Mouse (Mus musculus) inflammation-experienced regulatory T-cells, adult 6 months (primary cell): Measurements from ENCODE around the gene Btf3l4. TPM values are rescaled to one million over a fixed set of nuclear protein-coding genes. Genes with fewer than 3 reads are reported as not detected.

Experiments
- ATAC-seq: one replicate; pipeline ENCODE4 v1.8.0; 2017
- polyA plus RNA-seq, 3 experiments: library from polyadenylated mRNA; unstranded; fragments of 100-300 nt; shearing (Covaris generic); gene quantifications; one replicate each; pipeline ENCODE4 v1.2.1; 2017

Btf3l4 gene
- 10 to 100 TPM; 48.1 to 89.6 (median 55.2) TPM for polyA plus RNA-seq

DNA sequence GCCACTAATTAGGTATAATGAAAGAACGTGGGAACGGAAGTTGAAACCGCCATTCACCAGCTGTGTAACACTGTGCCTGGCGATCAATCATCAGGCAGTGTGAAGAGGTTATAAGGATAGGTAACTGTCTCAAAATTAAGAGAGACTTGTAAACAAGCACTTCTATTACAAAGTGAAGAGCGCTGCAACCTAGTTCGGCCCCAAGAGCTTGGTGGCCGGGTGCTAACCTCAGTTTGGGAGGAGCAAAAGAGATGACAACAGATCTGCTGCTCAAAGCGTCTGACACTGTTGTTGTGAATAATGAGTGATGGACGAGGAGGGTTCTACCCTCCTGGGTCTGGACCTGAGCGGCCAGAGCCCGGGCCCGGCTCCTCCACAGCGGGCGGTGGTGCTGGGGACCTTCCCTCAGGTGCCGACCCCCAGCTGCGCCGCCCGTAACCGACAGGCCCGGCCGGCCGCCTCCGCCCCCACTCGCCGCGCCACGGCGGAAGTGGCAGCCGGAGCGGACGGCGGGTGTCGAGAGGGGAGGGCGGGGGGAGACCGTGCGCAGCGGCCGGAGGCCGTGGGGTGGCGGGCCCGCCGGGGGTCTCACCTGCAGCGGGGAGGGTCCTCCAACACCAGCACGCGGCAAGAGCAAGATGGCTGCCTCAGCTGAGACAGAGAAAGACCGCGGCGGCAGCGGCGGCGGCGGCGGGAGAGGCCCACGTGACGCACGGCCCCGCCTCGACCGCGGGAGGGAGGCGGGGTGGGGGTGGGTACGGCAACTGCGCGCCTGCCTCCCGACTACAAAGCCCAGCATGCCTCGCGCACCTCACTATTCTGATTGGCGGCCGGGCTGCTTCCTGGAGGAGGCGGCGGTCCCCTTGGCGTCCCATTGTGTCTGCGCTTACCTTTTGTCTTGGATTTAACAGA is at the start of gene Btf3l4:
TSS of gene Btf3l4 (minus strand) at position 699 of the 912 bp plus-strand sequence.
- ATAC-seq: peak; percentile 86

DNA sequence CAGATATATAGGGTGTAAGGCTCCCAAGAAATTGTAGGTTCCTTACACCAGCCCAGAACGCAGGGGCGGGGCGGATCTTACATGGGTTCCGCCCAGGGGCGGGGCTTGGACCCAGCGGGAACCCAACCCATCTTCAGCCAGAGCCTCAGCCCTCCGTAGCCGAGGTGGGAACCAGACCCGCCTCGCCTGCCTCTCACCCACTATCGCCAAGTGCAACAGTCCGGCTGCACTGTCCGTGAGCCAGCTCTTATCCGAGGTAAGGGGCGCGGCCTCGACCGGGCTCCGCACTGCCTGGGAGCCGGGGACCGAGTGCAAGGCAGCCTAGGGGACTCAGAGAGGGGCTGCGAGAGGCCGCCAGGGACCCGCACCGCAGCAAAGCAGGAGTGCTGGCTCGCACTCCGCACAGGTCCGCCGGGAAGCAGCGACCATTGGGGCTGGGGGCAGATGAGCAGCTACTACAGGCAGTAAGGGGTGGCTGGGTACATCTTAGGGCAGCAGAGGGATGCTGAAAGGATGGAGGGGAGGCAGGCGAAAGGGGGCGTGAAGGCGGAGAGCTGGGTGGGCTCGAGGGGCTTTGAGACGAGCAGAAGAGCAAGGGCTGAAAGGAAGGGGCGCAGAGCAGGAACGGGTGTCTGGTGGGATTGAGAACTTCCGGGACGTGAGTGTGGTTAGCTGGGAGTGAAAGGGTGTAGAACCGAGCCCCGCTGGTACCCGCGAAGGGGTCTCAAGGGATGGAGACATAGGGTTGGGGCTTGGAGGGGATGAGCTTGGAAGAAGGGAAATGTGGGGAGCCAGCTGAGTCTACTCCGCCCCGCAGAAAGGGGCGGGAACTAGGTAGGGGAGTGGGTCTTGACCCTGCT is 45.8 kb upstream of the Btf3l4 start, which contains the start of gene Rab3b:
TSS of gene Rab3b (plus strand) at position 101 of the 860 bp plus-strand sequence.
- peak; percentile 70 for ATAC-seq

DNA sequence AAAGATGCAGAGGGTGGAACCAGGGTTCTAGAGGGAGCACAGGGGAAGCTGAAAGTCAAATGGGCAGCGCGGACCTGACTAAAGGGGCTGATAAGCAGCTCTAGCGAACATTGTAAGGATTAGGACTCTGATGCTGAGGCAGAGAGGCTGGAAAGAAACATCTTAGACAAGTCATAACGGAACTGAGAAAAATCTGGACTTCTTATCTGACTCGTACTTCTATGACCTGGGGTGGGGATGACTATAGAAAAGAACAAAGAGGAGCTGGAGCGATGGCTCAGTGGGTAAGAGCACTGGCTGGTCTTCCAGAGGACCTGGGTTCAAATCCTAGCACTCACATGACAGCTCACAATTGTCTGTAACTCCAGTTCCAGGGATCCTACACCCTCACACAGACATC is 44.5 kb upstream of the Btf3l4 start:
- ATAC-seq: no peak

DNA sequence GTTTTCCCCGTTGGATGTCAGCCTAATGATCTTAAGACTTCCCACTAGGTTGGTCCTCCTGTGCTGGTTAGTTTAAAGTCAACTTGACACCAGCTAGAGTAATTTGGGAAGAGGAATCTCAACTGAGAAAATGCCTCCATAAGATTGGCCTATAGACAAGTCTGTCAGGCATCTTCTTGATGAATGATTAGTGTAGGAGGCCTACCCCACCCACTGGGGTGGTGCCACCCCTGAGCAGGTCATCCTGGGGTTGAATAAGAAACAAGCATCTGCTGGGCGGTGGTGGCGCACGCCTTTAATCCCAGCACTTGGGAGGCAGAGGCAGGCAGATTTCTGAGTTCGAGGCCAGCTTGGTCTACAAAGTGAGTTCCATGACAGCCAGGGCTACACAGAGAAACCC is 40.3 kb upstream of the Btf3l4 start:
- no peak for ATAC-seq

DNA sequence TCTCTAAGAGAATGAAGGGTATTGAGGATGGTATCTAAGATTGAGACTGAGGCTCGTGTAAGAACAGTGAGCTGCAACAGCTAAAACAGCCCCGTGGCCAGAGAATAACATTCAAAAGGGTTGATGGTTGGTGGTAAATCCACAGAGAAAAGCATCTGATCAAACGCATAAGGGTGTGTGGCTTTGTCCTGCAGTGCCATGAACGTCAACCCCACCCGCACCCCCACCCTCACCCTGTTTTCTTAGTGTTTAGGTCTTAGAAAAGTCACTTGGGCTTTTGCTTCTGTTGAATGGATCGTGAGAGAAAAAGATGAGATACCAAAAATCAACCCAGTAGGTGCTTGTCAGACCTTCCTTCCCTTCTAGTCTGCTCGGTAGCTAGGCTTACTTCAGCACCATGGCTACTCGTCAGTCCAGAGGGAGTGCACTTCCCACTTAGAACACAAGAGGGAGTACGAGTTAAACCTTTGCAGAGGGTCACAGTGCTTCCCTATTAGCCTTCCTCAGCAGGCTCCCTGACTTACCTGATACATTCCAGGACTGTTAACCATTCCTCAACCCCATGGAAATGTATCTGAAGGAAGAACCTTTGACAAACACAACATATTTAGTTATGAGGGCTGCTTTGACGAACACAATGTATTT is 36.4 kb upstream of the Btf3l4 start:
- ATAC-seq: peak; percentile 56

DNA sequence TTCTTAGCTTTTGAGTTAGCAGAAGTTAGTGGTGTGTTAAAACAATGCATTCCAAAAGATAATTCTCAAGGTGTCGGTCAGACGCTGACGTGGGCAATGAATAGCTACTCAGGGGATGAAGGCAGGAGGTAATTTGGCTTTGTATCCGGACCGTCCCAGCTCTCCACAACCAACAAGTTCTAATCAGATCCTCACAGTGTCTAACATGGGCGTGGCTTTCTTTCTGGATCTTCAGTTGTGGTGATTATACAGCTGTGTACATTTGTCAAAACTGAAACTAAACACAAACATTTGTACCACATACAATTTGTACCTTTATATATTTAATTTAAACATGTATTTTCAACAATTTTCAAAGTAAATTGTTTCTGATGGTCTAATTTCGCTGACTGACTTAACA is 33.4 kb upstream of the Btf3l4 start:
- no peak for ATAC-seq

DNA sequence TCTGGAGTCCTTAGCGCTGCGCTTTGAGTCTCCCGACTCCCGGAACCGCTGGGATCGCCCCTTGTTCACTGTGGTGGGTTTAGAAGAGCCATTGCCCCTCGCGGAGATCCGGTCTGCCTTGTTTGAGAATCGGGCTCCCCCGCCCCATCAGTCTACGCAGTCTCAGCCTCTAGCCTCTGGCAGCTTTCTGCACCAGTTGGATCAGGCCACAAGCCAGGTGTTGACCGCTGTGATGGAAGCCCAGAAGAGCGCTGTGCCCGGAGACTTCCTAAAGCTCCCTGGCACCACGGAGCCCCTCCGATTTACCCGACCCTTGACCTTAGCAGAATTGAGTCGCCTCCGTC is 15.1 kb upstream of the Btf3l4 start, which contains the start of gene A730015C16Rik:
TSS of gene A730015C16Rik (minus strand) at position 115 of the 344 bp plus-strand sequence.
- ATAC-seq: peak; percentile 1

DNA sequence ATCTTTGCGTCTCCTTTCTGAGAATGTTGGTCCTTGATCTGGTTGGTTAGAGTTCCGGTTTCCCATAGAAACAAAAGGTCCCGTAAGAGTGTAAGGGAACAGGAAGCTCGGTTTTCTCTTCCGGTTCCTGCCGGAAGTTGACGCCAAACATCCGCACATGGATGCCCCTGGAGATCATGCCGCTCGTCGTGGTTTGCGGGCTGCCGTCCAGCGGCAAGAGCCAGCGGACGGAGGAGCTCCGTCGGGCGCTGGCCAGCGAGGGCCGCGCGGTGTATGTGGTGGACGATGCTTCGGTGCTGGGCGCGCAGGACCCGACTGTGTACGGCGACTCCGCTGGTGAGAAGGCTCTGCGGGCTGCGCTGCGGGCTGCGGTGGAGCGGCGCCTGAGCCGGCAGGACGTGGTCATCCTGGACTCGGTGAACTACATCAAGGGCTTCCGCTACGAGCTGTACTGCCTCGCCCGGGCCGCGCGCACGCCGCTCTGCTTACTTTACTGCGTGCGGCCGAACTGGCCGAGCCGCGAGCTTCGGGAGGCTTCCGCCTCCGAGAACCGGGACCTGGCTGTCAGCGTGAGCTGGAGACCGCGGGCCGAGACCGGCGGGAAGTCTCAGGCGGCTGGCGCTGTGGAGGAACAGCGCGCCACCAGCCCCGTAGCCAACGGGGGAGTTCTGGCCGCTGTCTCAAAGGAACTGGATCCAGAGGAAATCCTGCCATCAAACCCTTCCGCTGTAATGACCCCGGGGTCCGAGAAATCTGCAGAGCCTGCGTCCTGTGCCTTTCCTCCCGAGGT is 14.5 kb upstream of the Btf3l4 start, which contains the start of gene Kti12:
TSS of gene Kti12 (plus strand) at position 71 of the 790 bp plus-strand sequence.
- ATAC-seq: peak; percentile 95

DNA sequence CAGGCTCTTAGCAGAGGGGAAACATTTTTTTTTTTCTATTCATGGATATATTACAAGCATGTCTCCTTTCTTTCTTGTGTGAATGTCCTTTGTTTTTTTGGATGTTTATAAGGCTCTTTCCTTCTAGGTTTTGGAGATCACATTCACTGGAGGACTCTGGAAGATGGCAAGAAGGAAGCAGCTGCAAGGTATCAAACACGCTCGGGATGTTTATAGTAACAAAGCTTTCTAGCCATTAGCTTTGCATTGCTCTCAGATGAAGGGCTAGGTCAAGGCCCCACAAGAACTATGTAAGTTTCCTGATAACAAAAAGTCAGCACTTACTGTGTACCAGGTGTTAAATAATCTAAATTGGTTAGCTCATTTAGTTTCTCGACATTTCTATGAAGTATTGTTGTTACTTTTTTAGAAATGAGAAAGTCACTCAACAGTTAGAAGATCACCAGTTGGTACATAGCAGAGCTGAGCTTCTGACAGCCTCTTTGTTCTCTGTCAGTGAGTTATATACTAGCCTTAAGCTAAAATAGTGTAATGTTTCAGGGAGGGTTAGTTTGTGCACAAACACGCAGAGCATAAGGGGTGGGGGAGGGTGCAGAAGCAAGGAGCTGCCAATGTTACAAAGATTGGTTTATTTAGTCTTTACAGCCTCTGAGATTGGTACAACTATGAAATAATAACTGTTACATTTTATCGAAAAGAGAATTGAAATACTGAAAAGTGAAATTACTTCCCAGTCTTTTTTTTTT is 12.6 kb upstream of the Btf3l4 start:
- no peak for ATAC-seq

DNA sequence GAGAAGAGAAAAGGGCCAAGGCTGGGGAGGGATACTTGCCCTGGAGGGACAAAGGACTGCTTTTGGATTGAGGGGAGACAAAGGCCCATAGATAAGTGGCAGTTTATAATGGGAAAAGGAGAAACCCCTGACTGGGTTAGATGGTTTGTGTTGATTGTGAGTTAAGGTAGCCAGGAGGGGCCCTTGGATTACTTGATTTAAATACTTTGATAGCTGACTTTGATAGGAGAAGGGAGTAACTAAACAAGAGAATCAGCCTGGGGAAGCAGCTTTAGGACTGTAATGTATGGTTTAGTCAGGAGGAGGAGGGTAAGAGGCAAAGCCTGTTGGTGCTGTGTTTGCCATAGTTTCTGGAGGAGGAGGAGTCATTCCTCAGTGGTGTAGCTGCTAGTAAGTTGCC is 9.9 kb upstream of the Btf3l4 start:
- no peak for ATAC-seq

DNA sequence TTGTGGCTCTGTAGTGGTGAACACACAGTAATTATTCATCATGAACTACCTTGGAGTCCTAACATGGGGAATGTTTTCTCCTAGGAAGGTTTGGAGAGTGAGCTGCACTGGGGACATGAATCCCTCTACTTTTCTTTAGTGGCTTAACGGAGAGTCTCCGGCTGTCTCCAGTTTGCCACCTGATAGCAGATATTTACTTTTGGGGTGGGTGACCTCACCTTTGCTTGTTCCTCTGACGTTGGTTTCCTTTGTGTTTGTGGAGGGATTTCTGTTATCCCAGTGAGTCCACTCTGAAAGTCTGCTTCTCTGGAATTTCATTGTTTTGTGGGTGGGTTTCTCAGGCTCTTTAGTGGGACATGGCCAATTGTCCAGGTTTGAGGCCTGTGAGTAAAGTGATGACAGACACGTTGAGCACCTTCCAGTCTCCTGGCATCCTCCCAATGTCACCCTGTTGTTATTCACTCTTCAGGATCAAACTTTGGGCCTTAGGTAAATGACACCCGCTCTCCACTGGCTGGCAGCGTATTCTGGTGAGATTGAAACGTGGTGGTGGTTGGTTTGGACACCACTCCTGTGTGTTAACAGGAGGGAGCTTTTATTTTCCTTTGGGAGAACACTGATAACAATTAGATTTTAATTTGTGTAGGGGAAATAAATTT is 8.6 kb upstream of the Btf3l4 start:
- no peak for ATAC-seq

DNA sequence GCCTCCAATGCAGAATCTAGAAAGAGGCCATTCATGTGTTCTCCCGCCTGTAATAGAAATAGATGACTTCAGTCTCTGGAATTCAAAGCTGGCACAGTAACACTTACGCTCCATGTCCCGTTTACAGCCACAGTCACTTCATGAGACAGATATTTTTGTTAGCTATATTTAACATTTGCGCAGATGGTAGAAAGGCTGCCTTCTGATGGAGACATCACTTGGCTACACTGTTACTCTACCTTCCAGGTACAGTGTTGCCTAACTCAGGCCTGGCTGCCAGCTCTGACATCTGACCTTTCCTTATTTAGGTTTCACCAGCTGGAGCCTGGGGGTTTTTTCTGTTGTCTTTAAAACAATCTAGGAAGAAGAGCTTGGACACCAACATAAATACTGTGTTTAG is 4.6 kb upstream of the Btf3l4 start:
- ATAC-seq: no peak

DNA sequence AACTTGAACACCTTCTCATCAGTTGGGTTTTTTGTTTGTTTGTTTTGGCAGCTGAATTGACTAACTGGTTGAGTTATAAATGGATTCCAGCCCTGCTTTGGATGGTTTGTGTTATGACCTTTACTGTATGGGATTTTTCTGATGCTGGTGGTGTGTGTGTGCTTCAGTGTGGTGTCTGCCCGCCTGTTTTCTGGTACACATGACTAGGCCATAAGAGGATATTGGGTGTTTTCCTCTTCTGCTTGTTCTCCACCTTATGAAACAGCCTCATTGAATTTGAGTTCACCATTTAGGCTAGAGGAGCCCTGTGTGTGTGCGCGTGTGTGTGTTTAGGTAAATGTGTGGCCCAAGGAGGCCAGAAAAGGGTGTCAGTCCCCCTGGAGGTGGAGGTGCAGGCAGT is 2.1 kb upstream of the Btf3l4 start:
- ATAC-seq: no peak

DNA sequence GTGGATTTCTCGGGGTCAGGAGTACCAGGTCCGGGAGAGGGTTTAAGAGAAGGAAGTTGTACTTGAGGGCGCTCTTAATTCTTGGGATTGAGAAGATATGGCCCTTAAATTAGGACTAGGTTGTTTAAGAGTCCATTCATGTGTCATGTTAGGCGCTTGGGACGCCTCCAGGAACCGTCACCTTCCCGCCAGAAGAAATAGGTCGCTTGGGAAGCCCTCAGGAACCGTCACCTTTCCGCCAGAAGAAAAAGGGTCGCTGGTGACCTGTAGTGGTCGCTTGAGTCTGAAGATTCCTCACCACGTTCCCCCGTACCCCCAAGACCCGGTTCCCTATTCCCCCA is 1.5 kb upstream of the Btf3l4 start:
- ATAC-seq: no peak

DNA sequence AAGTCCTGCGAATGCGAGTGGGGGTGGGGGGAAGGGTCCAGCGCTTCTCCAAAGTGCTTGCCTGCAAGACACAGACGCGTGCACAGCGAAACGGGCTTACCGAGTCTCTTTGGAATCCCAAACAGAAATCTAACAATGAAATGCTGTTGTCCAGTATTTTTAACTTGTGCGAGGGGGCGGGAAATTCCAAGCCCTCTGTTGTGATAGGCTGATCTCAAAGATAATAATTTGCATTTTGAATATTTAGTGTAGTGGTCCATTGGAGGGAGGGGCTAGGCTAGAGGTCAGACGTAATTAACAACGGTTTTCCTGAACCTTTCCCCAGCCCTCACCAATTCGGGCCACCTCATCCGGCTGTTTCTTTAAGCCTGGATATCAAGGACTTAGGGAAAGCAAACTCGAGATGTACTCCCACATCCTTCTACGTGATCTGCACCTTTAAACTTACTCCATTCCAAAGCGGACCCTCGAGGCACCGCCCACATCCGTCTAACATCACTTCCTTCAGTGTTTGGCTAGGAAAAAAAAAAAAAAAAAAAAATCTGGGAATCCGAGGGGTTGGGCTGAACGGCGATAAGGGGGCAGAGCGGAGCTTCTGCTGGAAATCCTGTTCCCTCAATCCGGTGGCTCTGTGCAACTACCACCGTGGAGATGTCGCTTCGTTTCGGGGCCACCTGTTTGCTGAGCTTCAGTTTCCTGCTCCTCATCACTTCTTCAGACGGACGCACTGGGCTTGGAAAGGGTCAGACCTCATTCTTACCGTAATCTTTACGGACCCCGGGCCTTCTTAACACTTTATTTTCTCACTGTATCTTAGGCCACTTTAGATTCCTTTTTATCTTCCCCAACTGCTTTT is 929 bp upstream of the Btf3l4 start, which contains the start of gene Txndc12:
TSS of gene Txndc12 (plus strand) at position 487 of the 856 bp plus-strand sequence.
- peak; percentile 62 for ATAC-seq

DNA sequence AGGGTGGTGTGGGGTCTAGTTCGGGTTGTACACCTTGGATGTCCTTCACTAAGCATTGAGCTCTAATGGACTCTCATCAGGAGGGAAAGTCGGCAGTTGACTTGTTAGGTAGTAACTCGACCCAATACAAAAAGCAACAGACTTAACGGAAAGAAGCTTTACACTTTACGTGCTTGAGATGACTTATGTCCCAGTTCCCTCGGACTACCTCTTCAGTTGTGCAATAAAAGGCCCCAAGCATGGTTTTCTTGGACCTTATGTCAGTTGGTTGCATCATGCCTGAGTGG is 357 bp upstream of the Btf3l4 start:
- peak; percentile 14 for ATAC-seq

DNA sequence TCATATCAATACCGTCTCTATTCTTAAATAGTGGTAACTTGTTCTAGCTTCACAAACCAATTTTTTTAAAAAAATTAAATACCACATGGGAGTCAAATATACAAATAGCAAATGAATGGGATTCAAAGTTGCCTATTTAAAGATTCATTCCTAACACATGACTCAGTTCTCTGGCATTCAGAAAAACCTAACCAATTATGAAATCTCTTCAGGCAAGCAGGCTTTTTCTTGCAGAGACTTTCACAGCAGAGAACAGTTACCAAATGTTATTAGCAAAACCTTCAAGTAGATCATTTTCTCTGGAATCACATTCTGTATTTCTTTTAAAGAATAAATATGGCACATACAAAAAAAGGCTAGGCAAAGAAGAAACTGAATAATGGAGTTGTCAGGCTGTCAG is 2.7 kb downstream of the Btf3l4 start:
- no peak for ATAC-seq

DNA sequence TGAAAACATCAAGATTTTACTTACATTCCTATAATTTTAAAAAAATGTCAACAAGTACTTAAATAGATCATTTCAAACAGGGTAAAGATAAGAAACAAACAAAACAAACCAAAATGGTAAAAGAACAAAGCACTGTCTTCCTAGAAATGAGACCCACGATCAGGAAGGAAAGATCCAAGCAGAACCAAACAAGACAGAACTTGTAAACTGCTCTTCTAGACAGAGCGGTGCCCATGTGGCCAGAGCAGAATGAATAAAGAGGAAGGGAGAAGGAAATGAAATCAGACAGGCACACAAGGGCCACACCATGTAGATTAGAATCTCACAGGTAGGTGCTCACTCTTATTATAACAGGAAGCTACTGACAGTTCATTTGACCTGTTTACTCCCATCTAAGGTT is 6.8 kb downstream of the Btf3l4 start:
- no peak for ATAC-seq

DNA sequence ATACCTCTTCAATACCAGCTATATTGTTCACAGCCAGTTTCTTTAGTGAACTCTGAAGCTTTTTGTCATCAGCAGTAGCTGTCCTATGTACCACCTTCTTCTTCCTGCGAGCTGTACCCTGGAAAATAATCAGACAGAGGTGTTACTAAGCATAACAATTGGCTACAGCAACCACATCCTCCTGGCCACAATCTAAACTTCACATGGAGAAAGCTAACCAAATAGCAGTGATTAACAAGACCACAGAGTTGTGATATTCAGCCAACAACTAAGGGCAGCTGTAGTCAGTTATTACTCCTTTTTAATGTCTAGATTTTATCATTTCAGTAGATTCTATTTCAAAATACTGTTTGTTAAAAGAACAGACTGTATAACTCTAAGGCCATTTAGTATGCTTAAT is 7.3 kb downstream of the Btf3l4 start:
- no peak for ATAC-seq

DNA sequence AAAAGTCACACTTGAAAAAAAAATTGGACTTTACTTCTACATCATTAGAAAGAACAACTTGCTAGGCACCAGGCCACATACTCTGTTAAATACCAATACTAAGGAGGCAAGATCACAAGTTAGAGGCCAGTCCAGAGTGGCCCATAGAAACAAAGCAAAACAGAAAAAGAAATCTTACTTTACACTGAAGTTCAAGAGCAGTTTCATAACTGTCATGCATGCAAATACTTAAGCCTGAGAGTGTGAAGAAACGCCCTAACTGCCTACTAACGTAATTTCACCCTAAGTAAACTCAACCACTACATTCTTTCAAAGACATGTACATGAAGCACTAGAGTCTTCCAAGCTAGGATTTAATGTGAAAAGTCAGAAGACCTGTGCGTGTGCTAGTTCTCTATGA is 7.7 kb downstream of the Btf3l4 start:
- ATAC-seq: no peak
